Mouse (Mus musculus) ES-E14 (cell line): ENCODE results near the gene Pdlim3.

Source experiments
- CHD2 ChIP-seq: IDR thresholded peaks from 2 replicates; pipeline ENCODE4 v1.6.1; 2014; ENCODE audit warnings: mild to moderate bottlenecking, low read depth, low read length, inconsistent platforms
- MAFK ChIP-seq: IDR thresholded peaks from 2 replicates; pipeline ENCODE4 v1.6.1; 2014; ENCODE audit warnings: mild to moderate bottlenecking, low read depth, low read length, inconsistent platforms; ENCODE audit not compliant: insufficient read depth

GRCm38 (mm10) chr8:45881726-45882125 is 3.5 kb upstream of the Pdlim3 start:
- TF ChIP-seq MAFK = no peak
- TF ChIP-seq CHD2 = no peak
